Mouse (Mus musculus) embryonic facial prominence, embryonic 13.5 days (tissue): Measurements from ENCODE around the gene Idi2. TPM values are rescaled to one million over a fixed set of nuclear protein-coding genes. Genes with fewer than 3 reads are reported as not detected.

Experiments used
- ATAC-seq: fragments of 200-750 bp; cut with Nextera tagmentation; 2 replicates; pipeline ENCODE4 v1.8.0; 2017; ENCODE audit warnings: low read depth; ENCODE audit not compliant: insufficient number of reproducible peaks, insufficient read depth, low FRiP score, low TSS enrichment
- H3K27ac ChIP-seq: fragments of 300-500 bp; sonication (generic); 2 replicates; pipeline ENCODE4 v1.5.1; 2015; ENCODE audit warnings: moderate library complexity, mild to moderate bottlenecking, inconsistent platforms
- H3K27me3 ChIP-seq: fragments of 300-500 bp; sonication (generic); 2 replicates; pipeline ENCODE4 v1.6.1; 2015; ENCODE audit warnings: mild to moderate bottlenecking, inconsistent platforms
- H3K36me3 ChIP-seq: fragments of 300-500 bp; sonication (generic); 2 replicates; pipeline ENCODE4 v1.6.1; 2015; ENCODE audit warnings: mild to moderate bottlenecking, inconsistent platforms
- H3K4me1 ChIP-seq: fragments of 300-500 bp; sonication (generic); 2 replicates; pipeline ENCODE4 v1.6.1; 2015; ENCODE audit warnings: inconsistent platforms
- H3K4me2 ChIP-seq: fragments of 300-500 bp; sonication (generic); 2 replicates; pipeline ENCODE4 v1.6.1; 2015; ENCODE audit warnings: moderate library complexity, mild to moderate bottlenecking, inconsistent platforms
- H3K4me3 ChIP-seq: fragments of 300-500 bp; sonication (generic); 2 replicates; pipeline ENCODE4 v1.5.1; 2015; ENCODE audit warnings: mild to moderate bottlenecking, inconsistent platforms
- H3K9ac ChIP-seq: fragments of 300-500 bp; sonication (generic); 2 replicates; pipeline ENCODE4 v1.6.1; 2015; ENCODE audit warnings: mild to moderate bottlenecking, inconsistent platforms
- H3K9me3 ChIP-seq: fragments of 300-500 bp; sonication (generic); 2 replicates; pipeline ENCODE4 v1.6.1; 2016; ENCODE audit warnings: inconsistent platforms
- WGBS: fragments of 180-500 bp; shearing (Covaris S2); methylation state at CpG from one replicate; pipeline ENCODE4 v1.1.7; 2015; ENCODE audit warnings: mixed read lengths; 5-methylcytosine and 5-hydroxymethylcytosine counted together
- microRNA-seq: library from miRNA; unstranded; fragments of <30 nt; microRNA quantifications from one replicate; pipeline ENCODE4, GENCODE M21; 2016
- polyA plus RNA-seq: library from polyadenylated mRNA; unstranded; fragments of >200 nt; fragmentation: Nextera tagmentation; extraction: Ambion mirVana; gene quantifications from 2 replicates; pipeline ENCODE4 v1.2.1, GENCODE M21; 2015

Idi2 gene
- polyA plus RNA-seq, 1 experiment from 2014 or later = 0.46 TPM

DNA sequence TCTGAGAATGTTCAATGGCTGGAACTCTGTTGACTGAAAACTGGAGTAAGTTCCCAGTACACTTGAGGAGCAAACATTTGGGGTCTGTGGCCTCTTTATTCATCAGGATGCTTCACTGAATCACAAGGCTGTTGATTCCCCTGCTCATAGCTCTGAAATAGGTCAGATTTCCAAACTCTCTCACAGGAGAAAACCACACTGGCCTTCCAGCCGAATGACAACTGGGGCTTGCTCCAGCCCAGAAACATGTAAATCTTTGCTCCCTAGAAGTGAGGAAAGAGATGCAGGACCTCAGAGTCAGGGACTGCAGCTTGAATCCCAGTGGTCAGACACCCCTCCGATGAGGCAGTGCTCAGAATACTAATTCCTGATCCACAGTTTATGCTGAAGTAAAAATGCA, 50.6 kb downstream of the Idi2 start:
- no peak overlapping the region for H3K4me2 ChIP-seq

More for the DNA sequence above, 50.6 kb downstream of the Idi2 start:
- Histone ChIP-seq H3K27ac (no peak overlapping the region), H3K4me3 (no peak overlapping the region), H3K4me1 (no peaks in the 10 kb centered on the region), H3K9ac (no peak overlapping the region), H3K36me3 (no peaks in the 10 kb centered on the region), H3K27me3 (no peaks in the 10 kb centered on the region), H3K9me3 (no peaks in the 10 kb centered on the region)
- WGBS = 61% methylated on average over 2 of the region's 2 CpGs
- no peak for ATAC-seq

Small RNAs within 50 kb of the gene (microRNA-seq; reads per million reads assigned to microRNA genes)
- gene Gm22750 = not detected

Other genes starting within 250 kb of the Idi2 start
- 21.3 and 22.1 TPM in 2 replicates for gene Wdr37, start 81.0 kb upstream of the Idi2 start, polyA plus RNA-seq
- gene Idi1, start 67.4 kb upstream of the Idi2 start, polyA plus RNA-seq = 58.8 and 62.2 TPM in 2 replicates
- not detected in 2 replicates for gene Gm9745, start 4.6 kb upstream of the Idi2 start, polyA plus RNA-seq
- gene Gtpbp4, start 43.2 kb downstream of the Idi2 start, polyA plus RNA-seq = 89.4 and 100 TPM in 2 replicates
- gene Larp4b, start 141.0 kb downstream of the Idi2 start, polyA plus RNA-seq = 31.0 and 34.2 TPM in 2 replicates